Mouse (Mus musculus) kidney, postnatal 14 days (tissue): ENCODE data around the gene Zfp984.
A peak's percentile ranks its signal among the peaks of the same experiment; 100 is the strongest.
"Not testable (repeated sequence)": the region's sequence is repeated elsewhere in the genome, so short reads cannot be mapped to it uniquely, and the experiment has no call there.

Experiments used
- DNase-seq: peaks from one replicate; pipeline ENCODE4 v3.0.0; 2022; ENCODE audit warnings: mixed read lengths

The Zfp984 gene

GRCm38 (mm10) chr4:147809292-147809965 is at the start of gene Zfp984:
TSS of gene Zfp984 (minus strand) at chr4:147809788.
- peak; percentile 50 for DNase-seq

GRCm38 (mm10) chr4:147850776-147851175 is 41.2 kb upstream of the Zfp984 start:
- no peak for DNase-seq

GRCm38 (mm10) chr4:147848584-147848991 is 39.0 kb upstream of the Zfp984 start:
- no peak for DNase-seq

GRCm38 (mm10) chr4:147847614-147848583 is 38.3 kb upstream of the Zfp984 start, which contains the start of gene Zfp933:
TSS of gene Zfp933 (minus strand) at chr4:147848366.
- peak; percentile 86 for DNase-seq

GRCm38 (mm10) chr4:147842871-147843270 is 33.3 kb upstream of the Zfp984 start:
- DNase-seq: no peak

GRCm38 (mm10) chr4:147839282-147839681 is 29.7 kb upstream of the Zfp984 start:
- peak; percentile 31 for DNase-seq

- DNase-seq: no peak
These were observed 14.8 kb upstream of the Zfp984 start for GRCm38 (mm10) chr4:147824389-147824788.

- not testable (repeated sequence) for DNase-seq
These were observed 11.8 kb upstream of the Zfp984 start for GRCm38 (mm10) chr4:147821414-147821813.

GRCm38 (mm10) chr4:147819659-147820058 is 10.1 kb upstream of the Zfp984 start:
- DNase-seq: not testable (repeated sequence)

- no peak for DNase-seq
These were observed 5.1 kb upstream of the Zfp984 start for GRCm38 (mm10) chr4:147814592-147815167.

- DNase-seq: no peak
These were observed 3.7 kb upstream of the Zfp984 start for GRCm38 (mm10) chr4:147813249-147813765.

GRCm38 (mm10) chr4:147809966-147810304 is 347 bp upstream of the Zfp984 start:
- DNase-seq: not testable (repeated sequence)

- not testable (repeated sequence) for DNase-seq
These were observed 1.1 kb downstream of the Zfp984 start for GRCm38 (mm10) chr4:147808483-147808882.

GRCm38 (mm10) chr4:147795308-147795707 is 14.3 kb downstream of the Zfp984 start:
- not testable (repeated sequence) for DNase-seq

GRCm38 (mm10) chr4:147794026-147794665 is 15.4 kb downstream of the Zfp984 start:
- DNase-seq: not testable (repeated sequence)

GRCm38 (mm10) chr4:147793390-147793916 is 16.1 kb downstream of the Zfp984 start:
- DNase-seq: not testable (repeated sequence)

GRCm38 (mm10) chr4:147791729-147792128 is 17.9 kb downstream of the Zfp984 start:
- not testable (repeated sequence) for DNase-seq

GRCm38 (mm10) chr4:147746255-147746654 is 63.3 kb downstream of the Zfp984 start:
- not testable (repeated sequence) for DNase-seq

GRCm38 (mm10) chr4:147738636-147739369 is 70.8 kb downstream of the Zfp984 start:
- peak; percentile 8 for DNase-seq
